In the genomic region with DNA sequence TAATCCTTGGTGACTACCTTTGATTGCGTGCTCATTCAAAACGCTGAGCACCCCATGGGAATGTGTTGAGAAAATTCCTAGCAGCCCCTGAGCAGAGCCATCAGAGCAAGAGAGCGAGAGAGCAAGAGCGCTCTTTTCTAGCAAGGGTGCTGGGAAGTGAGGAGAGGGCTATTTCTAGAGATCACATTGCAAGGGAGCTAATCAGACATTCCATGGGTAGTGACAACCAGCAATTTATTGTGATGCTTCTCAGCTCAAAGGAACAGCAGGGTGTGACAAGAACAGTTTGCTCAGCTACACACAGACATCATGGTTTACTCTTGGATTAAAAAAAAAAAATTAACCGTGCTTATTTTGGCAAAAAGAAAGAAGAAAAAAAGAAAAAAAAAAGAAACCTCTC, we compare ENCODE assay signal across 21 mouse cellular contexts.
"Had no signal": no experiment of that assay in that cellular context is flagged by ENCODE, and none has a peak within 500 bp of the region (broad histone marks: within the 10 kb centered on the region; RNA-seq: fewer than 3 reads in every experiment).

No protein-coding gene starts in this region.

- H3K27me3 ChIP-seq: limb, embryonic 12.5 days; limb, embryonic 15.5 days; liver, embryonic 12.5 days; liver, embryonic 15.5 days; lung, embryonic 15.5 days; megakaryocyte, embryonic 14.5 days; stomach, embryonic 15.5 days had no signal

- H3K27ac ChIP-seq: limb, embryonic 12.5 days; limb, embryonic 15.5 days; liver, embryonic 12.5 days; liver, embryonic 15.5 days; lung, embryonic 15.5 days; stomach, embryonic 15.5 days had no signal

- H3K36me3 ChIP-seq: limb, embryonic 12.5 days; limb, embryonic 15.5 days; liver, embryonic 12.5 days; liver, embryonic 15.5 days; lung, embryonic 15.5 days; stomach, embryonic 15.5 days had no signal

- H3K4me2 ChIP-seq: limb, embryonic 12.5 days; limb, embryonic 15.5 days; liver, embryonic 12.5 days; liver, embryonic 15.5 days; lung, embryonic 15.5 days; midbrain, embryonic 11.5 days; stomach, embryonic 15.5 days had no signal

- H3K4me1 ChIP-seq: limb, embryonic 12.5 days; limb, embryonic 15.5 days; liver, embryonic 12.5 days; liver, embryonic 15.5 days; lung, embryonic 15.5 days; megakaryocyte, embryonic 14.5 days; stomach, embryonic 15.5 days had no signal

- H3K4me3 ChIP-seq: limb, embryonic 12.5 days; limb, embryonic 15.5 days; liver, embryonic 12.5 days; liver, embryonic 15.5 days; lung, embryonic 15.5 days; megakaryocyte, embryonic 14.5 days; stomach, embryonic 15.5 days had no signal

- DNase-seq: kidney, adult 8-10 months; kidney, postnatal 25 days; left cerebral cortex, postnatal 4 days; lung, adult 18-20 months; lung, postnatal 10 days; lung, postnatal 36 days; midbrain, embryonic 14.5 days; right cerebral cortex, adult 18-20 months; right cerebral cortex, postnatal 14 days; right cerebral cortex, postnatal 4 days; spleen, adult 18-20 months; thymus, adult 18-20 months; thymus, postnatal 36 days had no signal

- H3K9me3 ChIP-seq: limb, embryonic 12.5 days; limb, embryonic 15.5 days; liver, embryonic 12.5 days; liver, embryonic 15.5 days; lung, embryonic 15.5 days; megakaryocyte, embryonic 14.5 days; stomach, embryonic 15.5 days had no signal

- ATAC-seq: liver, embryonic 12.5 days had no signal

- H3K9ac ChIP-seq: limb, embryonic 12.5 days; limb, embryonic 15.5 days; liver, embryonic 12.5 days; liver, embryonic 15.5 days; lung, embryonic 15.5 days; stomach, embryonic 15.5 days had no signal
